ENCODE assay signal across 21 mouse cellular contexts in genomic region chr2:124637080-124637479, GRCm38 (mm10).
DNase-seq lines count a peak whose midpoint lies in the region; ATAC-seq and TF ChIP-seq lines count a peak whose summit lies in the region.
"Had no signal": no experiment of that assay in that cellular context is flagged by ENCODE, and none has a peak within 500 bp of the region (broad histone marks: within the 10 kb centered on the region; RNA-seq: fewer than 3 reads in every experiment).

No protein-coding gene starts in this region.

- no peaks in the 10 kb centered on the region for H3K9me3 ChIP-seq in hindbrain, embryonic 14.5 days (ENCODE audit: control insufficient read depth, low read length)
- H3K9me3 ChIP-seq: forebrain, embryonic 10.5 days; forebrain, embryonic 13.5 days; hindbrain, embryonic 12.5 days had no signal

- H3K27me3 ChIP-seq in hindbrain, embryonic 14.5 days (ENCODE audit: control insufficient read depth, insufficient read depth, low read length), result no peaks in the 10 kb centered on the region
- H3K27me3 ChIP-seq: CH12.LX; forebrain, embryonic 13.5 days; hindbrain, embryonic 12.5 days had no signal

- H3K27ac ChIP-seq in gastrocnemius, adult 2 months, result peak overlapping the region; percentile 10; the same call in 1 of the 2 replicates
- H3K27ac ChIP-seq in hindbrain, embryonic 14.5 days, result no peak overlapping the region
- H3K27ac ChIP-seq: forebrain, embryonic 10.5 days; forebrain, embryonic 13.5 days; hindbrain, embryonic 12.5 days had no signal

- no peak for ATAC-seq in hindbrain, embryonic 14.5 days (ENCODE audit: low FRiP score)
- ATAC-seq: forebrain, embryonic 13.5 days; forebrain, embryonic 16.5 days; intestine, postnatal 0 days had no signal

- no peak for DNase-seq in gastrocnemius, adult 2 months
- DNase-seq in gastrocnemius, adult 18-20 months (ENCODE audit: low spot score), result no peak
- DNase-seq in 3134 (ENCODE audit: extremely low read depth, insufficient read length, low spot score) (peak; percentile 23), ZHBTc4 (ENCODE audit: low read depth, low spot score) (peak; percentile 61), adipocyte (ENCODE audit: low spot score) (no peak)
- DNase-seq in Muller cell, postnatal 12 days (ENCODE audit: inconsistent ontology term), result peak; percentile 36
- no peak for DNase-seq in hindbrain, embryonic 14.5 days (ENCODE audit: low spot score)
- DNase-seq: adrenal gland, adult 2 months; adrenal gland, postnatal 14 days; B cell, adult 2 months; cerebellum, adult 11-12 months; cerebellum, postnatal 10 days; gastrocnemius, postnatal 25 days; kidney, adult 2 months had no signal

- WGBS in hindbrain, embryonic 14.5 days, result 51% methylated on average over 4 of the region's 4 CpGs

- H3K36me3 ChIP-seq in hindbrain, embryonic 14.5 days (replicated peaks; ENCODE audit: control insufficient read depth, insufficient read depth), result no peaks in the 10 kb centered on the region
- H3K36me3 ChIP-seq: forebrain, embryonic 10.5 days; hindbrain, embryonic 12.5 days had no signal

- H3K9ac ChIP-seq in hindbrain, embryonic 14.5 days, result no peak overlapping the region
- H3K9ac ChIP-seq: forebrain, embryonic 13.5 days; hindbrain, embryonic 12.5 days had no signal

- H3K4me2 ChIP-seq in hindbrain, embryonic 14.5 days (replicated peaks), result no peak overlapping the region
- H3K4me2 ChIP-seq: forebrain, embryonic 13.5 days; heart, embryonic 11.5 days; hindbrain, embryonic 12.5 days had no signal

- no peak overlapping the region for H3K4me3 ChIP-seq in gastrocnemius, adult 2 months
- H3K4me3 ChIP-seq in hindbrain, embryonic 14.5 days (replicated peaks; ENCODE audit: low read length), result no peak overlapping the region
- H3K4me3 ChIP-seq: forebrain, embryonic 10.5 days; forebrain, embryonic 13.5 days; hindbrain, embryonic 12.5 days had no signal

- TF ChIP-seq CTCF in gastrocnemius, adult 2 months (IDR thresholded peaks at IDR 0.05), result no peak

- H3K4me1 ChIP-seq in hindbrain, embryonic 14.5 days (replicated peaks; ENCODE audit: control insufficient read depth, insufficient read depth, low read length), result peaks cover 12% of the 10 kb centered on the region

- intact Hi-C loops in gastrocnemius, adult 2 months (cut with DNase I), result no loop called here

Comparison
In these comparisons a context has a peak if more than half of its experiments do, and no peak if none do; other contexts are left out.
1. DNase-seq: peak in 3134 (single experiment), Muller cell, postnatal 12 days (single experiment) and ZHBTc4 (single experiment); none in gastrocnemius, adult 2 months (single experiment), gastrocnemius, adult 18-20 months (single experiment), adipocyte (single experiment) and hindbrain, embryonic 14.5 days (single experiment).